Mouse (Mus musculus): ENCODE measurements at regions not wholly inside any gene's neighbourhood (a gene's known extent, or its start where the extent isn't known, plus 50 kb on each side); places are given as distances from the start of the nearest gene placed in this dataset.

DNA sequence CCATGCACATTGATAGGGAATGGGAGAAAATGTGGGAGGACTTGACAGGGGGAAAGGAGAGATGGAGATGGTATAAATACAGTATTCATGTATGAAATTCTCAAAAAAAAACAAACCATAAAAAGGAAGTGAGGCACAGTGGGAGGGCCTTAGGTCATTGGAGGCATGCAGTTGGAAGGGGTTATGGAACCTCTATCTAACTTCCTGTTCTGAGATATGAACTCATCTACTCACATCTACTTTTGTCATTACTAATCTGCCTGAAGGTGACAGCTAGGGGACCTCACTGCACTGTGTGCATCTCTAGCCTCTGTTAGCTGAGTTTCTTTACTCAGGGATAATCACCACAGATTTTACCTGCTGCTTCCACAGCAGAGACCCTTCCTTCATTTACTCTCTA is 366.3 kb upstream of the Prickle1 start:
- no peak overlapping the region for H3K27ac ChIP-seq (ENCODE audit: low read depth, low read length)

DNA sequence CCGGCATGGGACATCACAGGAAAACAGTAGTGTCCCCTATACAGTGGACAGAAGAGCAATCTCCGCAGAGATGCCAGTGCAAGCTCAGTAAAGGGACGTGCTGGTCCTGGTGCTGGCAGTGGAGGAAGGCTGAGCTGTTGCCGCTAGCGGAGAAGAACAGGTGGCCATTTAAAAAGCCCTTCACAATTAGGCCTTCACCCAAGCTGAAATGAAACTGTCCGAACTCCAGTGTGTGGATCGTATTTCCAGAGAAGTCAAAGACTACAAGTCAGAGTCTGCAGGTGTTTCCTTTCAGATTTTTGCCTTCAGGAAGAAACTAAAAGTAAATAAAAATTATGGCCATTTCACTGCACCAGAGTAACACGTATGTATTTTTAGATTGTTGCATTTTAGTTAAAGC is 364.2 kb upstream of the Prickle1 start:
- no peak overlapping the region for H3K4me2 ChIP-seq (ENCODE audit: low read length)
- no peak overlapping the region for H3K9ac ChIP-seq (ENCODE audit: low read length)
- no peak for DNase-seq (ENCODE audit: low spot score)
- H3K4me1 ChIP-seq (ENCODE audit: control insufficient read depth, insufficient read depth, low read length) = no peaks in the 10 kb centered on the region
- no peak for ATAC-seq
- 76% methylated on average over 8 of the region's 8 CpGs for WGBS
- no peak overlapping the region for H3K4me3 ChIP-seq (ENCODE audit: low read depth, low read length)
- H3K27ac ChIP-seq (ENCODE audit: low read depth, low read length) = no peak overlapping the region
- no peaks in the 10 kb centered on the region for H3K36me3 ChIP-seq (ENCODE audit: control insufficient read depth, insufficient read depth, low read length)
- no peaks in the 10 kb centered on the region for H3K9me3 ChIP-seq (replicated peaks; ENCODE audit: control insufficient read depth, low read length)
- no peaks in the 10 kb centered on the region for H3K27me3 ChIP-seq (replicated peaks; ENCODE audit: control insufficient read depth, insufficient read depth, low read length)

More for the DNA sequence above, 366.3 kb upstream of the Prickle1 start:
- H3K36me3 ChIP-seq (ENCODE audit: control insufficient read depth, insufficient read depth, low read length) = no peaks in the 10 kb centered on the region
- no peak for ATAC-seq
- DNase-seq (ENCODE audit: low spot score) = no peak
- H3K4me1 ChIP-seq (ENCODE audit: control insufficient read depth, insufficient read depth, low read length) = no peaks in the 10 kb centered on the region
- H3K4me2 ChIP-seq (ENCODE audit: low read length) = no peak overlapping the region
- H3K9ac ChIP-seq (ENCODE audit: low read length) = no peak overlapping the region
- no peaks in the 10 kb centered on the region for H3K27me3 ChIP-seq (replicated peaks; ENCODE audit: control insufficient read depth, insufficient read depth, low read length)
- no peak overlapping the region for H3K4me3 ChIP-seq (ENCODE audit: low read depth, low read length)
- no peaks in the 10 kb centered on the region for H3K9me3 ChIP-seq (replicated peaks; ENCODE audit: control insufficient read depth, low read length)

GRCm38 (mm10) chr15:93958086-93958485 is 362.4 kb upstream of the Prickle1 start:
- ATAC-seq = no peak
- DNase-seq (ENCODE audit: low spot score) = peak; percentile 33
- no peak overlapping the region for H3K9ac ChIP-seq (ENCODE audit: low read length)
- no peaks in the 10 kb centered on the region for H3K27me3 ChIP-seq (replicated peaks; ENCODE audit: control insufficient read depth, insufficient read depth, low read length)
- no peaks in the 10 kb centered on the region for H3K36me3 ChIP-seq (ENCODE audit: control insufficient read depth, insufficient read depth, low read length)
- no peaks in the 10 kb centered on the region for H3K4me1 ChIP-seq (ENCODE audit: control insufficient read depth, insufficient read depth, low read length)
- no peaks in the 10 kb centered on the region for H3K9me3 ChIP-seq (replicated peaks; ENCODE audit: control insufficient read depth, low read length)
- 58% methylated on average over 1 of the region's 1 CpGs for WGBS
- H3K4me2 ChIP-seq (ENCODE audit: low read length) = no peak overlapping the region
- no peak overlapping the region for H3K27ac ChIP-seq (ENCODE audit: low read depth, low read length)
- H3K4me3 ChIP-seq (ENCODE audit: low read depth, low read length) = no peak overlapping the region

GRCm38 (mm10) chr15:93956801-93957200 is 361.1 kb upstream of the Prickle1 start:
- DNase-seq (ENCODE audit: low spot score) (no peak), ATAC-seq (no peak)
- 95% methylated on average over 11 of the region's 11 CpGs for WGBS
- no peak overlapping the region for H3K27ac ChIP-seq (ENCODE audit: low read depth, low read length)
- H3K9ac ChIP-seq (ENCODE audit: low read length) = no peak overlapping the region
- H3K4me3 ChIP-seq (ENCODE audit: low read depth, low read length) = no peak overlapping the region
- H3K9me3 ChIP-seq (replicated peaks; ENCODE audit: control insufficient read depth, low read length) = no peaks in the 10 kb centered on the region
- no peak overlapping the region for H3K4me2 ChIP-seq (ENCODE audit: low read length)
- H3K4me1 ChIP-seq (ENCODE audit: control insufficient read depth, insufficient read depth, low read length) = no peaks in the 10 kb centered on the region
- no peaks in the 10 kb centered on the region for H3K36me3 ChIP-seq (ENCODE audit: control insufficient read depth, insufficient read depth, low read length)
- H3K27me3 ChIP-seq (replicated peaks; ENCODE audit: control insufficient read depth, insufficient read depth, low read length) = no peaks in the 10 kb centered on the region

DNA sequence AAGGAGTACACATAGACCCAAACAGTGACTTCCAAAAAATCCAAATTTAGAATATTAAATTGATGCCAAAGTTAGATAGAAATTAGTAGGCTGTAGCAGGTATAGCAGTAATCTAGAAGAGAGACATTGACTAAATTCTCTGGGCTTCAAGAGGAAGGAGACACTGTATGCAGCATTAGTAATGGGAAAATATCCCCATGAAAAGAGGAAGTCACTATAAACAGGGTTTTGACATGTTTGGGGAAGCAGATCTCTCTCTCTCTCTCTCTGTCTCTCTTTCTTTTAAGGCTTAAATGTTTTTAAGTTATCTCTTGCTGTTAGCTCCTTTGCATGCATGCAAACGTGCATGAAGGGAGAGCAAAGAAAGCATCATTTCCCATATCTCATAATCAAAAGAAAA is 357.9 kb upstream of the Prickle1 start:
- Histone ChIP-seq H3K27me3 (replicated peaks; ENCODE audit: control insufficient read depth, insufficient read depth, low read length) (no peaks in the 10 kb centered on the region), H3K9me3 (replicated peaks; ENCODE audit: control insufficient read depth, low read length) (no peaks in the 10 kb centered on the region), H3K27ac (ENCODE audit: low read depth, low read length) (no peak overlapping the region), H3K4me2 (ENCODE audit: low read length) (no peak overlapping the region), H3K4me1 (ENCODE audit: control insufficient read depth, insufficient read depth, low read length) (no peaks in the 10 kb centered on the region), H3K9ac (ENCODE audit: low read length) (no peak overlapping the region), H3K4me3 (ENCODE audit: low read depth, low read length) (no peak overlapping the region), H3K36me3 (ENCODE audit: control insufficient read depth, insufficient read depth, low read length) (no peaks in the 10 kb centered on the region)
- 85% methylated on average over 1 of the region's 1 CpGs for WGBS
- DNase-seq (ENCODE audit: low spot score) = no peak
- no peak for ATAC-seq

- Histone ChIP-seq H3K27ac (ENCODE audit: low read depth, low read length) (no peak overlapping the region), H3K4me1 (ENCODE audit: control insufficient read depth, insufficient read depth, low read length) (no peaks in the 10 kb centered on the region), H3K9ac (ENCODE audit: low read length) (no peak overlapping the region), H3K4me2 (ENCODE audit: low read length) (no peak overlapping the region), H3K27me3 (replicated peaks; ENCODE audit: control insufficient read depth, insufficient read depth, low read length) (no peaks in the 10 kb centered on the region), H3K36me3 (ENCODE audit: control insufficient read depth, insufficient read depth, low read length) (no peaks in the 10 kb centered on the region), H3K9me3 (replicated peaks; ENCODE audit: control insufficient read depth, low read length) (no peaks in the 10 kb centered on the region), H3K4me3 (ENCODE audit: low read depth, low read length) (no peak overlapping the region)
- ATAC-seq (no peak), DNase-seq (ENCODE audit: low spot score) (no peak)
- WGBS = 97% methylated on average over 1 of the region's 1 CpGs
Measured at GRCm38 (mm10) chr15:93950441-93950840, 354.8 kb upstream of the Prickle1 start.

- Histone ChIP-seq H3K27ac (ENCODE audit: low read depth, low read length) (no peak overlapping the region), H3K4me3 (ENCODE audit: low read depth, low read length) (no peak overlapping the region), H3K36me3 (ENCODE audit: control insufficient read depth, insufficient read depth, low read length) (no peaks in the 10 kb centered on the region), H3K4me2 (ENCODE audit: low read length) (no peak overlapping the region), H3K9me3 (replicated peaks; ENCODE audit: control insufficient read depth, low read length) (no peaks in the 10 kb centered on the region), H3K27me3 (replicated peaks; ENCODE audit: control insufficient read depth, insufficient read depth, low read length) (no peaks in the 10 kb centered on the region), H3K9ac (ENCODE audit: low read length) (no peak overlapping the region), H3K4me1 (ENCODE audit: control insufficient read depth, insufficient read depth, low read length) (no peaks in the 10 kb centered on the region)
- 81% methylated on average over 4 of the region's 4 CpGs for WGBS
- no peak for ATAC-seq
- DNase-seq (ENCODE audit: low spot score) = no peak
Measured at GRCm38 (mm10) chr15:93948902-93949301, 353.2 kb upstream of the Prickle1 start.

DNA sequence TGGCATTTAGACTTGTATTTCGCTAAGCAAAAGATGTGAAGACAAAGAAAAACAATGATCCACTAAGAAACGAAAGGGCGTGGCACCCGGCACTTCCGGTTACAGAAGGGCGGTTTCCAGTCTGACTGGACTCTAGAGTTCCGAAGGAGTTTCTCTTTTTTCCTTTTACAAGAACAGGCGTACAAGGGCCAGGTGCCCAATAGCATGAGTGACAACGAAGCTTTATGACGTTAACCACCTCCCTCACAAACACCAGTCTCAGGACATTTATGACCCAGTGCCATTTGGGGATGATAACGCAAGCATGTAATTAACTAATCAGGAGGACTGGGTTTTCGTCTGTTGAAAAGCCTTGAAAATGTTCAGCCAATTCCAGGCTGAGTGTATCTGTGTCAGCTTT is 347.9 kb upstream of the Prickle1 start:
- WGBS = 86% methylated on average over 12 of the region's 12 CpGs

GRCm38 (mm10) chr15:93932971-93933496 is 337.3 kb upstream of the Prickle1 start:
- H3K4me2 ChIP-seq (ENCODE audit: low read length) = no peak overlapping the region
- H3K36me3 ChIP-seq (ENCODE audit: control insufficient read depth, insufficient read depth, low read length) = no peaks in the 10 kb centered on the region
- H3K27ac ChIP-seq (ENCODE audit: low read depth, low read length) = no peak overlapping the region
- no peaks in the 10 kb centered on the region for H3K27me3 ChIP-seq (replicated peaks; ENCODE audit: control insufficient read depth, insufficient read depth, low read length)
- H3K4me3 ChIP-seq (ENCODE audit: low read depth, low read length) = no peak overlapping the region
- 20% methylated on average over 5 of the region's 5 CpGs for WGBS
- ATAC-seq (no peak), DNase-seq (ENCODE audit: low spot score) (no peak)
- no peaks in the 10 kb centered on the region for H3K4me1 ChIP-seq (ENCODE audit: control insufficient read depth, insufficient read depth, low read length)
- no peak overlapping the region for H3K9ac ChIP-seq (ENCODE audit: low read length)
- no peaks in the 10 kb centered on the region for H3K9me3 ChIP-seq (replicated peaks; ENCODE audit: control insufficient read depth, low read length)

More for the DNA sequence above, 347.9 kb upstream of the Prickle1 start:
- DNase-seq (ENCODE audit: low spot score) (no peak), ATAC-seq (no peak)
- no peak overlapping the region for H3K9ac ChIP-seq (ENCODE audit: low read length)
- H3K9me3 ChIP-seq (replicated peaks; ENCODE audit: control insufficient read depth, low read length) = no peaks in the 10 kb centered on the region
- H3K36me3 ChIP-seq (ENCODE audit: control insufficient read depth, insufficient read depth, low read length) = no peaks in the 10 kb centered on the region
- no peaks in the 10 kb centered on the region for H3K27me3 ChIP-seq (replicated peaks; ENCODE audit: control insufficient read depth, insufficient read depth, low read length)
- no peak overlapping the region for H3K4me2 ChIP-seq (ENCODE audit: low read length)
- H3K27ac ChIP-seq (ENCODE audit: low read depth, low read length) = no peak overlapping the region
- H3K4me3 ChIP-seq (ENCODE audit: low read depth, low read length) = no peak overlapping the region
- no peaks in the 10 kb centered on the region for H3K4me1 ChIP-seq (ENCODE audit: control insufficient read depth, insufficient read depth, low read length)

All from forebrain, embryonic 14.5 days (tissue).